Mouse (Mus musculus): ENCODE data around the gene Me3. TPM values are rescaled to one million over a fixed set of nuclear protein-coding genes. Genes with fewer than 3 reads are reported as not detected.
"Not testable (repeated sequence)": the region's sequence is repeated elsewhere in the genome, so short reads cannot be mapped to it uniquely, and the experiment has no call there.

Me3 gene
- total RNA-seq, 2 experiments from 2014 or later = not detected

DNA sequence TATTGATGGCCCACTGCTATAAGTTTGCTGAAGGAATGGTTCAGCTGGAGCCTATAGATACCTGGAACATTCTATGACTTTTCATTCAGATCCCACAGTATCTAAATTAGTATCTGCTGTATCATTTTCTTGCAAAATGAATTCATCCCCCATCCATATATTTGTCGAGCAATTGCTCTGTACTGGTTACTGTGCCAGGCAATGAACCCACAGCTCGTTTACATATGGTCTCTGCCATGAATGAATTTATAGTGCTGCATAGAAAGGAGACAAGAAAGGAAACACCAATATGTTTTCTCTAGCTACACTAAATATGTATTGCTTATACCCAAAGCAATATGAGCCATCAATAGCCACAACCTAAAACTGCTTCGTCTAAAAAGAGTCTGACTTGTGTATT, 94.5 kb downstream of the Me3 start:
- no peak for ATAC-seq (replicated peaks; ENCODE audit: poor library complexity, severe bottlenecking)

DNA sequence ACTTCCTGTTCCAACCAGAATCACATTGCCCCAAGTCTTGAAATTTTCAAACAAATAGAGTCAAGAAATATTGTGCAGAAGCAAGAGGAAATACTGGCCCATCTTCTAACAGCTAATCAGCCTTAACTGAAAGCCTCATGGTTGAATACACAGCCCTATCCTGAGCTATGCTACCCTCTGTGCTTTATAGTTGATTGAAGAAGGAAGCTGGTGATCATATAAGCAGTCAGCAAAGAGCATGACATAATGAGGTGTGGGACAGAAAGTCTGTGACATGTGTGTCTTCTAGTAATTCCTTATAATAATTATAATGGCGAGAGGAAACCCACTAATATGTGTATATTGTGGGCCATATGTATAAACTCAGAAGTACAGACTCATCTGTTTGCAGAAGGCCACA, 95.4 kb downstream of the Me3 start:
- ATAC-seq (replicated peaks; ENCODE audit: poor library complexity, severe bottlenecking) = no peak

DNA sequence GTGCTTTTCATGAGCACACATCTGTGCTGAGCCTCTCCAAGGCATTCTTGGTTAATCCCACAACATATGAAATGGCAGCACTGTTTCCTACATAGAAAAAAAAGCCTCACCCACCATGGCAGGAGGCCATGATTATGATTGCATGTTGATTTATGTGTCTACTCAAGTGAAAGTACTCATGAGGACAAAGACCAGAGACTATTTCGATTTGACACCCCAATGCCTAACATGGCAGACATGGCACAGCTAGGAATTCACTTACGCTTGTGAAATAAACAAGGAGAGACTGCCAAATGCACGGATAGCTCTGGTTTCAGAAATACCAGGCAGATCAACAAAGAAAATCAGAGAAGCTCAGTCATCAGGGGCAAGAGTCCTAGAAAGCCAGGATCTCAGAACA, 96.2 kb downstream of the Me3 start:
- no peak for ATAC-seq (replicated peaks; ENCODE audit: poor library complexity, severe bottlenecking)

DNA sequence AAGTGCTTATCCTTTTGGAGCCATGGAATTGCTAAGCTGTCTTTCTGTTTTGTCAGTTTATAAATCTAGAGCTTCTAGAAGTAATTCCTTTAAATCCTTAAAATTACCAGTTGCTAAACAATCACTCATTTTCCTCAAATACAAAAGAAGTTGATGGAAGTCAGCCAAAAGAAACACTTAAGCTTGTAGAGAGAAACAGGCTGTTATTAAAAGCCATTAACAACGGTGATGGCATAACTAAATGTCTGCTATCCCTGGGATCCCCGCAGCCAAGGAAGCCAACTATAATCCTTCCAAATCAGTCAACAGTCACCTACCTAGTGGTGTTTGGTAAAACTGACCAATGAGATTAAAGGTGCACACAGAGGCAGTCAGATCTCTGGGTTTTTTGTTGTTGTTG, 98.3 kb downstream of the Me3 start:
- no peak for ATAC-seq (replicated peaks; ENCODE audit: poor library complexity, severe bottlenecking)

DNA sequence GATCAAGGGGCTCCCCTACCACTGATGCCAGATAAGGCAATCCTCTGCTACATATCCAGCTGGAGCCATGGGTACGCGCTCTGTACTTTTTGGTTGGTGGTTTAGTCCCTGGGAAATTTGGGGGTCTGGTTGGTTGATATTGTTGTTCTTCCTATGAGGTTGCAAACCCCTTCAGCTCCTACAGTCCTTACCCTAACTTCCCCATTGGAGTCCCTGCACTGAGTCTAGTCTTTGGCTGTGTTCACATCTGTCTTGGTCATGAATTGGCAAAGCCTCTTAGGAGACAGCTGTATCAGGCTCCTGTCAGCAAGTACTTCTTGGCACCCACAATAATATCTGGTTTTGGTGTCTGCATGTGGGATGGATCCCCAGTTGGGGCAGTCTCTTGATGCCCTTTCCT, 98.9 kb downstream of the Me3 start:
- ATAC-seq (replicated peaks; ENCODE audit: poor library complexity, severe bottlenecking) = not testable (repeated sequence)

DNA sequence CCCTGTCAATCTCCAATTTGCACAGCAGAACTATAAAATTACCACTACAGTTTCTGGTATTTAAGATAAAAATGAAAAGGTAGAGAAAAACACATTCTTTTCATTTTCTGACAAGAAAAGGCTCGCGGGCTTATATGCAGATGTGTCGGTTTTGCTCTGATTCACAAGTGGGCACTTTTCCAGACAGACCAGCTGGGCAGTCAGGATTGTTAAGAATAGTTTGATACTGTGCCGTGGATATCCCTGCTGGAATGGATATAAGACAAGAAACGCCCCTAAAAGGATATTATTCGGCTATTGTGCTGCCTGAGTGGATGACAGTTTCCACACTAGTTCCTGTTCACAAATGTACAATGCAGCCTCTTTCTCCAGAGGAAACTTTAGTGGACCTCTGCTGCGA, 116.2 kb downstream of the Me3 start:
- no peak for ATAC-seq (replicated peaks; ENCODE audit: poor library complexity, severe bottlenecking)

DNA sequence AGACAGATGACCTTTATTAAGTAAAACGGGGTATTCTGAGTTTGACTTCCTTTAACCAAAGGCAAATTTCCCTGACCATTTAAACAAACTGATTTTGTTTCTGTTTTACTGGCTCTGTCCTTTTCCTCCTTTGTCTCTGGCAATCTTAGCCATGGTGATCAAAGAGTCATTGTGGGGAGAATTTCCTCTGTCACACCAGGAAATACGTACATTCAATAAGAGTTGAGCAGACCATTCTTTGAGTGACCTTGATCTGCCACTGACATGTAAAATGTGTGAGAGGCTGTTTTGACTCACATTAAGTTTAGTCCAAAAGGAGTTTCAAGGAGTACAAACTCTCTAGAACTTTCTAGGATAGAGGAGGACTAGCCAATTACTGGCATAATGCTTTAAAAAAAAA, 117.0 kb downstream of the Me3 start:
- no peak for ATAC-seq (replicated peaks; ENCODE audit: poor library complexity, severe bottlenecking)

DNA sequence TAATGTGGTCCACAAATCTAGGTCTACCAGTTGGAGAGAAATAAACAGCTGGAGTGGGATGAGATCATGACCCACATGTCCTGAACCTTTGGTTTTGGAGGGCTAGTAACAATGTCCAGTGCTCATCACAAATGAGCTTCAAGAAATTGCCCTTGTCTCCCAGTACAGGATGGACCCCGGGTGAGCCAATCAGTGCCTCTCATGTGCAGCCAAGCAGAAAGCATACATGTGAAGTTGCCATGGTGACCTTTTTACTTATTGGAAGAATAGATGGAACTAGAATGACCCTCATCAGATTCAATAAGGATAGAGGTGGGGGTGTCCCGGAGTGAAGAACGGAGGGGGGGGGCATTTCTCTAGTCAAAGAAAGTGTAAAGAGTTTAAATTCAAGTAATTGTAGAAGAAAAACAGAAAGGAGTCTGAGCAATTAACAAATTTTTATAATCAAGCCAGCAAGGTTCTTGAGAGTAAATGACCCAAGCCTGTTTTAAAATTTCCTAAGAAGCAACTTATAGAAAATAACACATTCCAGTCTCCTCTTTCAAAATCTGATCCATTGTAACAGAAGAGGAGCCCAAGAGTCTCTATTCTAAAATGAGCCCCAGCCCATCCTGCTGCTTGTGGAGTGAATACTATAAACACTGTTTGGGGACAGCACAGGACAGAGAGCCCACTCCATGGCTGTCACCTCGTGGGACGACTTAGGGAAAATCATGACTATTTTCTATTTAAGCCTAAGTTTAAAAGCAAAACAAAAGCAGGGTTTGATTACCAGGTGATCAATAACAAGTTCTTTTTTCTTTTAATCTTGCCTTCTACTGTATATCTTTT, 134.7 kb downstream of the Me3 start:
- no peak for ATAC-seq (replicated peaks; ENCODE audit: poor library complexity, severe bottlenecking)

DNA sequence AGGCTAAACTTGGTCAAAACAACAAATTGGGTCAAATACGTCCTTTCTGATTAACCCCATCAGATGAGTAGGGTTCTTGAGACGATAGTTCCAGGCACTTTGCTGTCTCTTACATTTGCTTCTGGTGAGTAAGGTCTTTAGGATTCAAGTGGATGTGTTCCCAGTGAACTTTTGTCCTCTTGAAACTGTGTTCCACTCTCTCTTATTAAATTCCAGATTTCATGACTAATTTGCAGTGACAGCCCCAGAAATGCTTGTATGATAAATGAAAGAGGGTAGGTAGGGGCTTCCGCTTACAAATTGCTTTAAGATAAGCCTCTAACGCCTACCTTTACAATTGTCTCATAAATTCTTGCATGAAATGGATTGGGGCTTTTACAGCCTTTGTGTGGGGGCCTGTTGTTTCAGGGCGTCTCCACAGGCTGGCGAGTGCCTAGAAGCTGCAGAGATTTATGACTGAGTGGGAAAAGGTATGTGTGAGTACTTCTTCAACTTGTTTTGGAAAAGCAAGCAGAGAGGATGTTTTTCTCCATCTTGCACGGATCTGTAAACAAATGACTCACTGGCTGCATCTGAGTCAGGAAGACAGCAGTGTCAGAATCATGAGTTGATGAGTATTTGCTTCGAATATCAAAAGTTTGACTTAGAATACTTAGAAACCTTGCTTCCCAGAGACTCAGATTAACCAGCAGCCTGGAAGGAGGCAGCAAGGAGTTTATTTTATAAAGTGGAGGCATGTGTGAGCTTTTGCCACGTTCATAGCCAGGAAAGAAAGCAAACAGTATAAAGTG, 137.1 kb downstream of the Me3 start:
- ATAC-seq (replicated peaks; ENCODE audit: poor library complexity, severe bottlenecking) = no peak

DNA sequence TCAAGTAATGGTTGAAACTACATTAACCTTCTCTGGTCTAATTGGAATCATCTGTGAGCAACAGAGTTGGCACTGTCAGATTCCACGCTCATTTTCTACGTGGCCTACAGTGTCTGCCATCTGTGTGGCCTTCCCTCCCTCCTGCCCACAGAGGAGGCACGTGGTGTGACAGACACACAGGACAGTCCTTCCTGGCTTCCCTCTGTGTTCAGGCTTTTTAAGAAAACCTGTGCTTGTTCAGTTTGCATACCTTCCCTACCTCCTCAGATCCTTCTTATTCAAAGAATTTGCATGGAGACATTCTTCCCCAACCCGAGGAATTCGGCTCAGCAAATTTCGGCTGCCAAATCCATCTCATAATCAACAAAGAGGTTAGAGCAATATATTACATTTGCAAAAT, 137.8 kb downstream of the Me3 start:
- no peak for ATAC-seq (replicated peaks; ENCODE audit: poor library complexity, severe bottlenecking)

DNA sequence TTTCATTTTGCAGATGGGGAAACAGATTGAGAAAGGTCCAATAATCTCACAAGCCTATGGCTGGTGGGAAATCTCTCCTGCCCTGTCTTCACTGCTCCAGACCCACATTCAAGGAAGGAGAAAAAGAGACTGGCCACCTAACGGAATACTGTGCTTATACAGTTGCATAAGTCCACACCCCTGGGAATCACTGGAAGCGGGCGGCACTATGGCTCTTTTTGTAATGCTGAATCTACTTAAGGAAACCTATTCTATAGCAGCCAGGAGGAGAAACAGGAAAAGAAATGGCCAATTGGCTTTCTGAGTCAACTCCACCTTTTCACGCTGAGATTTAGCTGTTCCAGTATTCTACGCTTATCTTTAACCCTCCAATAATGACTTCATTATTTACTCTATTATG, 140.7 kb downstream of the Me3 start:
- no peak for ATAC-seq (replicated peaks; ENCODE audit: poor library complexity, severe bottlenecking)

DNA sequence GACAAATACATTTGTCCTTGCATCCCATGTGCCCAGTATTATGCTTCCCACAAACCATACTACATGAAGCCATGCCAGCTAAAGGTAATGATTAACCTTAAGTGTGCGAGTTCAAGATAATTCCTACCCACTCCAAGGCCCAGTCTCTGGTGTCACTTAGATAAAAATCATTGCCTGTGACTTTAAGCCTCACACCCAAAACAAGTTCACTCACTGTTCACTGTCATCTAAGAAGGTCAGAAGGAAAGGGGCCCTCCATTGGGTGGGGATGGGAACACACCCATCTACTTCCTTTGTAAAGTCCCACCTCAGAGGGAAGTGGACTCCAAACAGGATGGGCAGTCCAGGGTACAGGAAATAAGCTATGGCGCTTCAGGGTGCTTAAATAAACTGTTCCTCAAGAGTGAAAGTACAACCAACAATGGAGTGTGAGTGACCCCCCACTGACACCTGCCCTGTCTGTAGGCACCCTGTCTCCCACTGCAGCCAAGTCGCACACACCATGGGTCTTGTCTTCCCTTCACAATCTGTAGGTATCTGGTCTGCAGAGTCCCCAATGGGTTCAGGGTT, 141.2 kb downstream of the Me3 start:
- no peak for ATAC-seq (replicated peaks; ENCODE audit: poor library complexity, severe bottlenecking)

DNA sequence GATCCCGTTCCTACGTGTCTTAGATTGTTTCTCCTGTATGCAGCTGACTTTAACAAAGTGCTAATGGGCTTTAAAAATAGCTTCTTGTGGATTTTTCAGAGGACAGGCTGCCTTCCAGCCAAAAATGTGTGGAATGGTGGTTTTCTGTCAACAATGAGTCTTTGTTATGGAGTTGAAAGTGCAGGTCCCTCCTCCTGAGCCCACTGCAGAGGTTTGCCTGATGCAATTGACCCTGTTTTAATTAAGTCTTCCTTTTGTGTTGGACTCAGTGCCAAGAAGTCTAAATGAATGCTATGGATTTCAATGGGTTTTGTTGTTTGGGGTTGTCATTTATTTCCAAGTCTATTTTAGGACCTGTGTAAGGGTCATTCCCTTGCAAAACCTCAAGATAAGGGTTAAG, 141.7 kb downstream of the Me3 start:
- no peak for ATAC-seq (replicated peaks; ENCODE audit: poor library complexity, severe bottlenecking)

DNA sequence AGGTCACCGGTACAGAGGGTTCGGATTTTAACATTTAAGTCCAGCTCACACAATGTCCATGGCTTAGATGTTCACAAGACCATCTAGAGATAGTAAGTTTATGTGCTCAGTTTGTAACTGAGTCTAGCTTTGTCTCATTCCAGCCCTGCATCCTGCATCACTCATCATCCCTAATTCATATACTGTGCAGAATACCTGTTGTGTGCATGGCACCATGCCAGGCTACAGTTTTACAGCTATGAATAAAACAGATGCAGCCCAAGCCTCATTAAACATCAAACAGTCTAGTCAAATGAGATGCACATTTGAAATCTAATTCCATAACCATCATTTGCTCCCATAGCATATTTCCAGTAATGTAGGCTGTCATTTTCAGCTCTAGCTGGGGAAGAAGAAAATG, 143.7 kb downstream of the Me3 start:
- no peak for ATAC-seq (replicated peaks; ENCODE audit: poor library complexity, severe bottlenecking)

DNA sequence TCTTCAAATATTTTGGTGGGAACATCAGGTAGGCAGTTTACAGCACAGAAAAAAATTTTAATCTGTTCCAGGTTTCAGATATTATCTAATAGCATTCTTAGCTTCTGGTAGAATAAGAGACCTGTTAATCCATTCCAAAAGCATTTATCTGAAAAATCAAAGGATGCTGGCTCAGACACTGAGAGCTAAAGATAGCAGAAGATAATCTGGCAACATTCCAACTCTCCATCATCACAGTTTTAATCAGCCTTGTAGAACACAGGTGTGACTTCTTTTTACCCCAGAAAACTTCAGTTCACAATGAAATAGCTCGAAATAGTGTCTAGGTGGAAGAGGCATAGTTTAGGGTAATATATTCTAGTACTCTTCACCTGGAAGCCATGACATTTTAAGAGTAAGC, 149.2 kb downstream of the Me3 start:
- no peak for ATAC-seq (replicated peaks; ENCODE audit: poor library complexity, severe bottlenecking)

DNA sequence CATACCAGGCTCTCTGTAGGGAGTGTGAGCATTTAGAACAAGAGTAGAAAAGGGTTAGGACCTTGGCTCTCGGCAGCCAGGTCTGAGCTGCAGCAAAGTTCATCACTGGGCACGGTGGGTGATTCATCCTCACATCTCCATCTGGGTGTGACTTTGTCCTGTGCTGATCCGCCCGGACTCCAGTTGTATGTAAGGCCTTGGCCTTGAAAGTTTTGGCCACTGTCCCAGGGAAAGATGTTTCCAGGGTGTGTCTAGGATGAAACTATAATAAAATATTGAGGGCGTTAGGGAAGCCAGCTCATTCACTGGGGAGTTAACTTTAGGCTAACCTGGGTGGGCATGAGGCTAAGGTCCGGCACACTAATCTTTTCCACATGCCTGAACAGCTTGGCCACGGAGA, 155.5 kb downstream of the Me3 start:
- ATAC-seq (replicated peaks; ENCODE audit: poor library complexity, severe bottlenecking) = no peak

DNA sequence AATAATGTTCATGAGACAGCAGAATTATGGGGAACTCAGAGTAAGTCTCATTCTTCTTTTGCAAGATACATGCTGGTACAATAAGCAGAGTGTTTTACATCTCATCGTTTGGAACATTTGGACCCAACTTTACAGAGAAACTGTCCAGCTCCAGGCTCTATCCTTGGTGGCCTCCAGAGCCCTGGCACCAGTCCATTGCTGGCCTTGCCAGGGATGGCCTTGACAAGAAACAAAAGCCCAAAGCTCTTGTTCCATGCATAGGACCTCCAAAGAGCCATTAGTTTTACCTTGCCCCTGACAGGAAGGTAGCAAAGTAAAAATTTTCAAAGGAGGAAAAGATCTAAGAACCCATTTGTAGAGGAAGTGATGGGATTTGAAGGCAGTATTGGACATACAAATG, 160.4 kb downstream of the Me3 start:
- no peak for ATAC-seq (replicated peaks; ENCODE audit: poor library complexity, severe bottlenecking)

DNA sequence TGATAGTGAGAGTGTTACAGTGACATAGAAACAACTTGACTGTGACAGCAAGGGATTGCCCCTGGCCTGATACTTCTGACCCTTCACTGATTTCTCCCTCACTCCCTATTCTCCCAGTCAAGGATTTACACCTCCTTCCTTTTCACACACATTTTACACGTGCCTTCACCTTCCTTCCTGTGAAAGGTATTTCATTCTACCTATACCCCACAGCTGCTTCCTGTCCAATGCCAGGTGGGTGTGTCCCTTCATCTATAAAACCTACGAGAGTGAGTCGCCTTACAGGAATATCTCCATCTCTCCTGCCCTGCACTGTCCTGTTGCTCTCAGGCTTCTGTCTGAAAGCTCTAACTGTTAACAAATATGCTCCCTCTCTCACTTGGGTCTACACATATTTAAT, 163.2 kb downstream of the Me3 start:
- ATAC-seq (replicated peaks; ENCODE audit: poor library complexity, severe bottlenecking) = no peak

DNA sequence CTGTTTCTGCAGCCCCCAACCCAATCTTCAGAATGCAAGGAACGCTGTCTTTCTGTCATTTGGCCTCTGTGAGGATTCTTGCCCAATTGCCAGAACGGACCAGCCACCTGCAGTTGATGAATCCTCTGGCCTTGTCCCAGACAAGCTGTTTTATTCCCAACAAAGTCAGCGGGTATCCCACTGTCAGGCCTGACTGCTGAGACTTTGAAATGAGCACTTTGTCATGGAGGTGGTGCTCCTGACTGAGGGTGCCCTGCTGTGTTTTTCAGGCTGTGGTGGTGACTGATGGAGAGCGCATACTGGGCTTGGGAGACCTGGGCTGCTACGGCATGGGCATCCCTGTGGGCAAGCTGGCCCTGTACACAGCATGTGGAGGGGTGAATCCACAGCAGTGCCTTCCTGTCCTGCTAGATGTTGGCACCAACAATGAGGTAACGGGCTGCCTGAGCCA, 164.2 kb downstream of the Me3 start:
- ATAC-seq (replicated peaks; ENCODE audit: poor library complexity, severe bottlenecking) = no peak

DNA sequence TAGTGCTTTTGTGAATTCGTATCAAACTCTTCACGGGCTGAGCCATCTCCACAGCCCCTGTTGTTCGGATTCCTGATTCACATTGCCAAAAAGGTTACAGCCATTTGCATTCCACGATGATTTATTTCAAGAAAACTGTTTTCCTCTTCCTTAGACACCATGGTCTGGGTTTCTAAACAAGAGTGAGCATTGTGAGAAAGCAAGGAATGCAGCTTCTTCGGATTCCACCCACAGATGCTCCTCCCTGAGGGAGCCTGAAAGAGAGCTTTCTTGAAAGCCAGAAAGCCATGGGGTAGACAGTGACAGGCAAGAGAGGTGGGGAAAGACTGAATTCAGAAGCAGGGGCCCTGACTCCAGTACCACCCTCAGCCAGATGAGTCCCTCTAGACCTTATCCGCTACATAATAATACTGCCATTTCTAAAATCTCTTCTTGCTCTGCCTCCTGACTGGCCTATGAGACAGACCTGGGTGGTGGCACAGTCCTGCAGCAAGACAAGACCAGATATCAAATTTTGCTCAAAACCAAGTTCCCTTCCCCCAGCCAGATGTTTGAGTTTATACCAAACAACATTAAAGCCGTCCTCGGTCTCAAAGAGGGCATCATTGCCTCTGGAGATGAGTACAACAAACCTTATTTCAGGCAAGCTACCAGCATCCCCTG, 166.3 kb downstream of the Me3 start:
- ATAC-seq (replicated peaks; ENCODE audit: poor library complexity, severe bottlenecking) = no peak

DNA sequence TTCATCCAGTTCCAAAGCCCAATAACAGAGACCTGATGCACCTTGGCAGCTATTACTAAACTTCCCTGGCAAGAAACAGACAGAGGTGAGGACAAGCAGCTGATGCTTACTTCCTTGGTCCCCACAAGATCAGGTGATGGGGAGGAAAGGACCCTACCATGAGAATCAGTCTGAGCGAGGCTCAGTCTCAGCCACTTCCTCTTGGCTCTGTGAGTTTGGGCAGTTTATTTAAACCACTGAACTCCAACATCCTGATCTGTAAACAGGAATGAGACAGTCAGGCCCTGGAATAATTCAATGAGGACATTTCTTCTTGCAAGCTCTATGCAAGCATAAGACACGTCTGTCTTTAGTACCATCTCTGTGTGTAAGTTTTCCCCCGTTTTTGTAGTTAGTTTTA, 170.3 kb downstream of the Me3 start:
- ATAC-seq (replicated peaks; ENCODE audit: poor library complexity, severe bottlenecking) = no peak
